Mouse (Mus musculus) hindbrain, embryonic 16.5 days (tissue): ENCODE measurements at regions not wholly inside any gene's neighbourhood (a gene's known extent, or its start where the extent isn't known, plus 50 kb on each side); places are given as distances from the start of the nearest gene placed in this dataset.

Source experiments
- ATAC-seq: fragments of 200-750 bp; cut with Nextera tagmentation; 2 replicates; pipeline ENCODE4 v1.8.0; 2017; ENCODE audit warnings: moderate TSS enrichment, moderate library complexity
- H3K27ac ChIP-seq: fragments of 300-500 bp; sonication (generic); 2 replicates; pipeline ENCODE4 v1.5.1; 2014; ENCODE audit warnings: low read depth, mild to moderate bottlenecking, control low read depth, low read length, moderate library complexity
- H3K27me3 ChIP-seq: fragments of 300-500 bp; sonication (generic); replicated peaks from 2 replicates; pipeline ENCODE4 v1.6.1; 2014; ENCODE audit warnings: low read length; ENCODE audit not compliant: control insufficient read depth, insufficient read depth
- H3K36me3 ChIP-seq: fragments of 300-500 bp; sonication (generic); 2 replicates; pipeline ENCODE4 v1.6.1; 2014; ENCODE audit warnings: mild to moderate bottlenecking, low read length, moderate library complexity, mixed read lengths; ENCODE audit not compliant: control insufficient read depth, insufficient read depth
- H3K4me1 ChIP-seq: fragments of 300-500 bp; sonication (generic); 2 replicates; pipeline ENCODE4 v1.6.1; 2014; ENCODE audit warnings: low read depth, low read length; ENCODE audit not compliant: control insufficient read depth, insufficient read depth
- H3K4me2 ChIP-seq: fragments of 300-500 bp; sonication (generic); 2 replicates; pipeline ENCODE4 v1.6.1; 2014; ENCODE audit warnings: mild to moderate bottlenecking, low read length, control low read depth, moderate library complexity
- H3K4me3 ChIP-seq: fragments of 300-500 bp; sonication (generic); 2 replicates; pipeline ENCODE4 v1.5.1; 2014; ENCODE audit warnings: mild to moderate bottlenecking, low read length, control low read depth, moderate library complexity
- H3K9ac ChIP-seq: fragments of 300-500 bp; sonication (generic); 2 replicates; pipeline ENCODE4 v1.6.1; 2014; ENCODE audit warnings: low read depth, mild to moderate bottlenecking, control low read depth, low read length, moderate library complexity
- H3K9me3 ChIP-seq: fragments of 300-500 bp; sonication (generic); 2 replicates; pipeline ENCODE4 v1.6.1; 2014; ENCODE audit warnings: mild to moderate bottlenecking, low read length, moderate library complexity; ENCODE audit not compliant: control insufficient read depth
- WGBS: fragments of 180-500 bp; shearing (Covaris S2); extraction: QIAGEN DNeasy Blood & Tissue Kit; methylation state at CpG from one replicate; pipeline ENCODE4 v1.1.7; 2014; 5-methylcytosine and 5-hydroxymethylcytosine counted together

DNA sequence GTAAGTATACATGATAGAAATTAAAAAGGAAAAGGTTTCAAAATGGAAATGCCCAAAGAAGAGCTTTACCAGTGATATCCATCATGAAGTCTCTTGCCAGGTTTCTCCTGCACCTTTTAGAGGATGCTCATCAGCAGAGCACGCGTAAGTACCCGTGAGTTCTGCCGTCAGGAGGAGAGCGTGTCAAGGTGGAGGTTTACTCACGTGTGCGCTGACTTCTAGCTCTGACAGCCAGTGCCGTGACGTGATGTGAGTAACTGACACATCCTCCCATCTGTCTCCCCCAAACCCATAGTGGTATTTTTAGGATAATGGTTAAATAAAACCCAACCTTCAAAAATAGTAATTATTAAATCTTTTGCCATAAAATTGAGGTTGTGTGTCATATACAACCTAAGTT is 55.3 kb downstream of the Adra2a start:
- Histone ChIP-seq H3K4me1 (peaks cover 10% of the 10 kb centered on the region), H3K36me3 (no peaks in the 10 kb centered on the region), H3K9ac (no peak overlapping the region), H3K9me3 (no peaks in the 10 kb centered on the region), H3K27ac (no peak overlapping the region), H3K27me3 (no peaks in the 10 kb centered on the region), H3K4me3 (no peak overlapping the region), H3K4me2 (no peak overlapping the region)
- 83% methylated on average over 9 of the region's 9 CpGs for WGBS
- ATAC-seq, result no peak

DNA sequence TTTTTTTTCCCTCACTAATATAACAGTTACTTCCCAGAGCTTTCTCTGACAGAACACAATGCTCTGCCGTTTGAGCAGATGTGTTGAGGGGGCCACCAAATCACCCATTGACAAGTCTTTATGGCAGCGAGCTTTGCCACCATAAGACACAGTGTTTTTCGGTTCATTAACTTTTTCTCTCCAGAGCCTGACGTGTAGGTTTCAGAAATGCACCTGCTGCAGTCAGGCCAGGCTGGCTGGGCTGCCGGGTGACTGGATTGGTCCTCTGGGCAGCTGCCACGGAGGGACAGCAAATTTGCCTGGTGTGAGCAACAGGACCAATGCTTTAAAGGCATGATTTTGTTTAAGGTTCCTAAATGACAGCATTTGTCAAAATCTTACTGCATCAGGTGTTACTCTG is 55.8 kb downstream of the Adra2a start:
- H3K27me3 ChIP-seq, result no peaks in the 10 kb centered on the region
- no peak for ATAC-seq
- no peaks in the 10 kb centered on the region for H3K36me3 ChIP-seq
- H3K4me2 ChIP-seq, result no peak overlapping the region
- no peak overlapping the region for H3K4me3 ChIP-seq
- no peaks in the 10 kb centered on the region for H3K9me3 ChIP-seq
- H3K27ac ChIP-seq, result no peak overlapping the region
- H3K4me1 ChIP-seq, result peaks cover 7% of the 10 kb centered on the region
- 42% methylated on average over 6 of the region's 6 CpGs for WGBS
- H3K9ac ChIP-seq, result no peak overlapping the region

DNA sequence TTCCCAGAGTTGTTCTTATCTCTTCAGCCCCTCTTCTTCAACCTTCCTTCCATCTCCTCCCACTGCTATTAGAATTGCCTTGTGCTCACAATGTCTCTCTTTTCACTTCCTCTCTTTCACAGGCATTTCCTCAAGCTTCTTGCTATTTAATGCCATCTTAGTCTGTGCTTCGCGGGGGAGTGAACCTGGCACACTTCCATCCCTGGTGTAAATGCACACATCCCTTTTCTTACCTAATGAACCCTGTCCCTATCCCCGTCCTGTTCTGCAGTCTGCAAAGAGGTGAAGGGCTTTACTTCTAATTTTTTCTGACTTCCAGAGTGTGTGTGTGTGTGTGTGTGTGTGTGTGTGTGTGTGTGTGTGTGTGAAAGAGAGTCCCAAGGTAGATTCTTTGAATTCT is 62.6 kb downstream of the Adra2a start:
- H3K9me3 ChIP-seq, result no peaks in the 10 kb centered on the region
- H3K4me3 ChIP-seq, result no peak overlapping the region
- H3K9ac ChIP-seq, result no peak overlapping the region
- WGBS, result 59% methylated on average over 3 of the region's 3 CpGs
- ATAC-seq, result no peak
- no peak overlapping the region for H3K4me2 ChIP-seq
- peaks cover 5% of the 10 kb centered on the region for H3K4me1 ChIP-seq
- H3K36me3 ChIP-seq, result no peaks in the 10 kb centered on the region
- no peak overlapping the region for H3K27ac ChIP-seq
- H3K27me3 ChIP-seq, result no peaks in the 10 kb centered on the region

DNA sequence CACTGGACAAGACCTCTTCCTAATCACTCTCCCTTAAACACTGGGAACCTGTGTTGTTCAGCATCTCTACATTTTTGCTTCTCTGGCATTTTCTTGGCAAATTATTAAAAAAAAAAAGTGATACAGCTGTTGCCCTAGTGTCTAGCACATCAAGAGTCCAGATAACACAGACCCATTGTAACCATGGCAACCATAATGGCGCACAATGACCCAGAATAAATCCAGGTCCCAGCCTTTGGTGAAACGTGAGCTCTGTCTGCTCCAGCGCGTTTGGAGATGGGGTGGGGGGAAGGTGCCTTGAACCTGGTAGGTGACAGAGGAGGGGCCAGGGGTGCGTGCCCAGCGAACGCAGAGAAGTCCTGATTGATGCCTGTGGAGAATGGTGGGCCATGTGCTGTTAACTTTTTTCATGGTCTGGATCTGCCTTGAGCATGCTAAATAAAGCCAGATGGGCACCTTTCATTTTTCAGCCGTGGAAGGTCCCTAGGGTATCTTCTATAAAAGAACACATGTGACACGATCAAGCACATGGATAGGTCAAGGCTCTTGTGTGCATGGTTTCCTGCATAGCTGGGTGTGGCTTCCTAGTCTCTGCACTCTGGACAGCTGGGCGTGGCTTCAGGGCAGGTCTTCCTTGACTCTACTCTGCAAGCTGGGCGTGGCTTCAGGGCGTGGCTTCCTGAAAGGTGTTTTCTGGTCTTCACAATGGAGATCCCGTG is 63.3 kb downstream of the Adra2a start:
- H3K4me2 ChIP-seq, result no peak overlapping the region; the same call in 1 of the 2 replicates
- H3K36me3 ChIP-seq, result no peaks in the 10 kb centered on the region
- no peak overlapping the region for H3K9ac ChIP-seq
- no peak overlapping the region for H3K4me3 ChIP-seq
- 36% methylated on average over 13 of the region's 13 CpGs for WGBS
- H3K4me1 ChIP-seq, result peaks cover 5% of the 10 kb centered on the region
- H3K27ac ChIP-seq, result no peak overlapping the region
- H3K9me3 ChIP-seq, result no peaks in the 10 kb centered on the region
- peak; percentile 54; the same call in 1 of the 2 replicates for ATAC-seq
- H3K27me3 ChIP-seq, result no peaks in the 10 kb centered on the region

DNA sequence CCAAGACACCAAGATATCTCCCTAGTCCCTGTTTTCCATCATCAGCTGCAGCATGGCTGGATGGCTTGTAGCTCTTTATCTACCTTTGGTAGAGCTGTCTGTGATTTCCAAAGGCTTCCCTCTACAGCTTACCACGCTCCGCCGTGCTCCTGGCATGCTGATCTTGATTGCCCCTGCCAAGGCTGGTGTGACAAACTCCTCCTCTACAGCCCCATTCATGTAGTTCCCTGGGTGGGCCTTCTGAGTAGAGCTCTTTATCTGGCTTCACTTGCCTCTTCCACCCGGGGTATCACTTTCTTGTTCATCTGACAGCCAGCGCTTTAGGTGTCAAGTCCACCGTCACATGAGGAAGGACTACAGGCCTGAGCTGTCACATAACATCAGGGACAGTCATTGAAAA is 66.1 kb downstream of the Adra2a start:
- no peak overlapping the region for H3K4me3 ChIP-seq
- no peaks in the 10 kb centered on the region for H3K27me3 ChIP-seq
- peaks cover 5% of the 10 kb centered on the region for H3K4me1 ChIP-seq
- no peak overlapping the region for H3K9ac ChIP-seq
- WGBS, result 84% methylated on average over 6 of the region's 6 CpGs
- H3K27ac ChIP-seq, result no peak overlapping the region
- H3K4me2 ChIP-seq, result no peak overlapping the region
- no peaks in the 10 kb centered on the region for H3K36me3 ChIP-seq
- no peaks in the 10 kb centered on the region for H3K9me3 ChIP-seq
- ATAC-seq, result no peak

DNA sequence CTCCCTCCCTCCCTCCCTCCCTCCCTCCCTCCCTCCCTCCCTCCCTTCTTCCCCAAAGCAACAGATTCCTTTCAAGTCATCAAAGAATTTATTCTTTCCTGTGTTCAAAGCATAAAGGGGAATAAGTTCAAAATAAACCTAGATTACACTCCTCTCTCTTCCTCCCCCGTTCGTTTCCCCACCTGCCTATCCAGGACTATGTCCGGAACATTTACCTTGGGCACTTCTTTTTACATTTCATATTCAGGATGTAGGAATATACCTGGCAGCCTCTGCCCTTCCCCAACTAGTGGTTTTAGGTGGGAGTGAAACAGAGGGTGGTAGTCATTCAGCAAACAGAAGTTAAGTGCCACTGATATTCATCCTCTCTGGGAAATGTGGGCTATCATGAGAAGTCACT is 68.7 kb downstream of the Adra2a start:
- no peaks in the 10 kb centered on the region for H3K9me3 ChIP-seq
- ATAC-seq, result no peak
- WGBS, result 90% methylated on average over 3 of the region's 3 CpGs
- no peaks in the 10 kb centered on the region for H3K36me3 ChIP-seq
- no peak overlapping the region for H3K27ac ChIP-seq
- H3K4me2 ChIP-seq, result no peak overlapping the region
- no peak overlapping the region for H3K9ac ChIP-seq
- no peaks in the 10 kb centered on the region for H3K27me3 ChIP-seq
- H3K4me3 ChIP-seq, result no peak overlapping the region
- H3K4me1 ChIP-seq, result peaks cover 2% of the 10 kb centered on the region

DNA sequence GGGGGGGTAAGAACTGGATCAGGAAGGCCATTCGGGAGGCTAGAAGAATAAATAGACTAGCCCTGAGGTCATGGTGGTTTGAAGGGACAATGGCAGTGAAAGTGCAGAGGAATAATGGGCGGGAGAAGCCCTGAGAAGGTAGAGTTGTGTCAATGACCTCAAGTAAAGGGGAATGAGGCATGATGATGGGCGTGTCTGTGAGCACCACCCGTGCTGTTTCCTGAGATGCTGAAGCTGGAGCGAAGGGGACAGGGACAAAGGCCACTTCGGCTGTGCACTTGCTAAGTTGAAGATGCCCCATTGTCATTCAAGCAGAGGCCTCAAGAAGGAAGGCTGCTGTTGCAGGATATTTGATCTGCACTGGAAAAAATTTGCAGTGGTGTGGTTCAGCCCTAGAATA is 69.5 kb downstream of the Adra2a start:
- Histone ChIP-seq H3K36me3 (no peaks in the 10 kb centered on the region), H3K4me2 (no peak overlapping the region), H3K4me3 (no peak overlapping the region), H3K27ac (no peak overlapping the region), H3K9ac (no peak overlapping the region), H3K4me1 (peaks cover 2% of the 10 kb centered on the region), H3K27me3 (no peaks in the 10 kb centered on the region), H3K9me3 (no peaks in the 10 kb centered on the region)
- ATAC-seq, result no peak
- WGBS, result 53% methylated on average over 6 of the region's 6 CpGs

DNA sequence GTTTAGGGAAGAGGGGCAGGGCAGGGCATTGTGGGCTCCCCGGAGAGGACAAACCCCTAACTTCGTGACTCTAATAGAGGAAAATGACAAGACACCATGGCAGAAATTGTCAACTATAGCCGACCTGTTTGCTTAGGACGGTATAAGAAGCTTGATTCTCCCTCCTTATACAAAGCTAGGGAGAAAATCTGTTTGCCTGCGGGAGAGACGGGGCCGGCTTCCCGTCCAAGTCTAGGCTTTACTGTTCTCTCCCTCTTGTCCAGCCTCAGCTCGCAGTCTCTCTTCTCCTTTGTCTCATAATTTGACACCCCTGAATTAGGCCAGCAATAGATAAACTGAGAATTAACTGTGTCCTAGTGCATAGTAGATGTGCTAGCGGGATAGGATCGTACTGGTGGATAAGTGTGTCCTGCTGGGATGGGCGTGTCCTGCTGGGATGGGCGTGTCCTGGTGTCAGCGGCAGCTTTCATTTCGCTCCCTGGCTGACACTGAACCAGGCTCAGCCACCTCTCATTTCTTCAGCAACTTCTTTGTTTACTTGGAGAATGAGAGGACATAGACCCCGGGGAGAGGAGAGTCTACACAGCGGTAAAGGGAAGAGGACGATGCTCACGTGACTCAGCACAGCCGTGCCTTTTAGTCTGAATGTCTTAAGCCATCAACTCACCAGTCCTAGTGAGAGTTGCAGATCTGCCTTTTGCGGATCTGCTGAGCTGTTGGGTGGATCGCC is 70.8 kb downstream of the Adra2a start:
- Histone ChIP-seq H3K9me3 (no peaks in the 10 kb centered on the region), H3K4me2 (peak overlapping the region; percentile 65), H3K27ac (no peak overlapping the region), H3K9ac (peak overlapping the region; percentile 52), H3K4me3 (peak overlapping the region; percentile 49), H3K4me1 (peaks cover 2% of the 10 kb centered on the region), H3K27me3 (no peaks in the 10 kb centered on the region), H3K36me3 (no peaks in the 10 kb centered on the region)
- 6% methylated on average over 22 of the region's 22 CpGs for WGBS
- peak; percentile 81 for ATAC-seq

DNA sequence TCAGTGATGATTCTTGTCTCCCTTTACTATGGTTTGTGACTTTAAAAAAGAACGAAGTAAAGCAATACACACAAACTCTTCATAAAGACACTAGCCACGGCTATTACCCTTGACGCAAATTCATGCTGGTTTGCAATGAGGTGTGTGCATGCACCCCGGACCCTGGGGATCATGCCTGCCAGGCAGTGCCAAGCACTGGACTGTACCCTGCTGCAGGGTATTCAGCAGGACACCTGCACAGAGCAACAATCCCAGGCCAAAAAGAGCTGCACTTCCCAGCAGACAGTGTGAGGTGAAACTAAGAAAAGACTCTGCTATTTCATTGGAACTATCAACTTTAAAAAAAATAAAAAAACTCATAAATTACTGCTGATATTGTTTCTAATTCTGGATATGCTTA is 71.4 kb downstream of the Adra2a start:
- peak overlapping the region; percentile 49 for H3K4me3 ChIP-seq
- no peaks in the 10 kb centered on the region for H3K36me3 ChIP-seq
- peak overlapping the region; percentile 65 for H3K4me2 ChIP-seq
- no peaks in the 10 kb centered on the region for H3K27me3 ChIP-seq
- WGBS, result 20% methylated on average over 4 of the region's 4 CpGs
- peaks cover 2% of the 10 kb centered on the region for H3K4me1 ChIP-seq
- peak; percentile 60; the same call in 1 of the 2 replicates for ATAC-seq
- H3K9me3 ChIP-seq, result no peaks in the 10 kb centered on the region
- no peak overlapping the region for H3K27ac ChIP-seq
- H3K9ac ChIP-seq, result peak overlapping the region; percentile 52; the same call in 1 of the 2 replicates
